Mouse (Mus musculus) brain, embryonic 14.5 days (tissue): ENCODE measurements at regions not wholly inside any gene's neighbourhood (a gene's known extent, or its start where the extent isn't known, plus 50 kb on each side); places are given as distances from the start of the nearest gene placed in this dataset.
A peak's percentile ranks its signal among the peaks of the same experiment; 100 is the strongest.

Experiments used
- DNase-seq: peaks from one replicate; pipeline ENCODE4 v3.0.0-alpha.2; 2011; ENCODE audit warnings: low read depth
- CTCF ChIP-seq: fragments of 200-500 bp; IDR thresholded peaks from 2 replicates; pipeline ENCODE4 v1.5.1; 2012; ENCODE audit warnings: inconsistent platforms, mild to moderate bottlenecking, moderate library complexity, borderline replicate concordance; ENCODE audit not compliant: insufficient read depth, insufficient read length; ENCODE audit errors: extremely low read depth
- POLR2A ChIP-seq: fragments of 200-500 bp; IDR thresholded peaks from 2 replicates; pipeline ENCODE4 v1.6.1; 2012; ENCODE audit warnings: mild to moderate bottlenecking, inconsistent platforms, borderline replicate concordance; ENCODE audit not compliant: poor library complexity, insufficient read depth, insufficient read length, severe bottlenecking; ENCODE audit errors: extremely low read depth

GRCm38 (mm10) chr14:60527951-60528350 lies 105.8 kb upstream of the Spata13 start:
- no peak for DNase-seq

GRCm38 (mm10) chr14:60528520-60528919 lies 105.3 kb upstream of the Spata13 start:
- DNase-seq = no peak
- TF ChIP-seq CTCF (no peak), POLR2A (no peak)

More at GRCm38 (mm10) chr14:60527951-60528350, 105.8 kb upstream of the Spata13 start:
- TF ChIP-seq POLR2A (no peak), CTCF (no peak)

- no peak for TF ChIP-seq POLR2A
- TF ChIP-seq CTCF = no peak
- peak; percentile 88 for DNase-seq
Observed at GRCm38 (mm10) chr14:60529022-60529421, 104.8 kb upstream of the Spata13 start.

GRCm38 (mm10) chr14:60529646-60530347 lies 104.0 kb upstream of the Spata13 start:
- peak; percentile 85 for DNase-seq
- TF ChIP-seq POLR2A = no peak

GRCm38 (mm10) chr14:60530348-60530711 lies 103.5 kb upstream of the Spata13 start:
- peak; percentile 56 for DNase-seq
- no peak for TF ChIP-seq POLR2A
- no peak for TF ChIP-seq CTCF

- no peak for TF ChIP-seq CTCF
- no peak for TF ChIP-seq POLR2A
- no peak for DNase-seq
Observed at GRCm38 (mm10) chr14:60530973-60531372, 102.8 kb upstream of the Spata13 start.

DNA sequence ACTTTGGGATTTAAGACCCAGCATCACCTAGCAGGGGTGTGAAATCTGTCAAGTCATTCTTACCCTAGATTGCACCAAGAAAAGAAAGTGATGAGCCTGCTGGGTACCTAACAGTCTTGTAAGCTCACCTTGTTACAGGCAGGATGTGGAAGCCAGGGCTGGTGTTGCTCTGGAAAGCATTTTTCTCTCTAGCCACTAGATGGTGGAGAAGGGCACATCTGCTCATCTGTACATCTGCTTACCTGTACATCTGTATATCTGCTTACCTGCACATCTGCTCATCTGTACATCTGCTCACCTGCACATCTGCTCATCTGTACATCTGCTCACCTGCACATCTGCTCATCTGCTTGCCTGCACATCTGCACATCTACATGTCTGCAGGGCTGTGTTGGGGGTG lies 102.0 kb upstream of the Spata13 start:
- TF ChIP-seq POLR2A = no peak
- no peak for TF ChIP-seq CTCF
- DNase-seq = no peak

DNA sequence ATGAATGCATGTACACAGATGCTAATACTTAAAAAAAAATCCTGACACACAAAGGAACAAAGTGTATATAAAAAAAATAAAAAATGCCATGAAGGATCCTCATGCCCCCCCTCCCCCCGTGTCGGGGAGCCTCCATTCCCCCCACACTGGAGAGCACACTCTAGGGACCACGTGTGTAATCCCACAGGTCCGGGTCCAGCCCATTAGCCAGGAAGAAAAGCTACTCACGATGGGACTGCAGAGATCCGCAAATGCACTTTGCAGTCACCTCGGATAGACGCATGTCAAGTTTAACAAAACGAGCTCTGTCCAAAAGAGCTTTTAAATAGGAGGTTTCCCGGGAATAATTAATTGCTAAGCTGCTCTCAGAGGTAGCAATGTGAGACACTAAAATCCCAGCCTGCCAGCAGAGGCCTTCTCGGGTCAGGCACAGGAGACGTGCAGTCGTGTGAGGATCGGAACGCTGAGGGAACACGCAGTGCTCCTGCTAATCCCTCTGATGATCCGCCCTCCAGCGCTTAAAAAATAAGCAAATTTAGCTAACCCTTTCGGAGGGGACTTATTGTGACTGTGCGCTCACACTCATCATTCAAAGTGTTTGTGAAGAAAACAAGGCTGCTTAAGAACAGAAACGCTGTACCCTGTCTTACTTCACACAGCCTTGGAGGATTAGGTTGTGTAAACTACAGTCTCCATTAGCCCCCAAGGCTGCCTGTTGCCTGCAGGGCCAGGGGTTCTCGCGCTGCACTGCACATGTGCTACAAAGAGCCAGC lies 100.2 kb upstream of the Spata13 start:
- TF ChIP-seq POLR2A = no peak
- no peak for TF ChIP-seq CTCF
- DNase-seq = peak; percentile 86

GRCm38 (mm10) chr14:60539040-60539439 lies 94.8 kb upstream of the Spata13 start:
- TF ChIP-seq CTCF = peak; percentile 26; the same call in 1 of the 2 replicates
- no peak for TF ChIP-seq POLR2A
- DNase-seq = peak; percentile 73

DNA sequence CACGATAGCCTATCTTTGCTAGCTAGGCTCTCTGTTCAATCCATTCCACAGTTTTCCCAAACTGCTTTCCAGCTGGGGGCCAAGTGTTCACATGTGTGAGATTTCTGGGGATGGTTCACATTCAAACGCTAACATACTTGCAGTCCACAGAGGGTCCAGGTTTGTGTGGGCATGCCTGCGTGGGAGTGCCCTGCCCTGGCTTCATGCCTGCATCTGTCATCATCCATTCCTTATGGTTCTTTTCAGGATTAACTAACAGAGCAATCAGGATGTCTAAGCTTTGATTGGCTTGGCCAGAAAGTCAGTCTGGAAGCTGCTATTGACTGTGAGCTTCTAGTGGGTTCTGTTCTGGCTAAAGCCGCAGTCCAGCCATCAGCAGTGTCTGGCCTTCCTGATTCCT lies 93.7 kb upstream of the Spata13 start:
- DNase-seq = no peak
- TF ChIP-seq CTCF = no peak

- DNase-seq = no peak
- no peak for TF ChIP-seq CTCF
- no peak for TF ChIP-seq POLR2A
Observed at GRCm38 (mm10) chr14:60541596-60541995, 92.2 kb upstream of the Spata13 start.

DNA sequence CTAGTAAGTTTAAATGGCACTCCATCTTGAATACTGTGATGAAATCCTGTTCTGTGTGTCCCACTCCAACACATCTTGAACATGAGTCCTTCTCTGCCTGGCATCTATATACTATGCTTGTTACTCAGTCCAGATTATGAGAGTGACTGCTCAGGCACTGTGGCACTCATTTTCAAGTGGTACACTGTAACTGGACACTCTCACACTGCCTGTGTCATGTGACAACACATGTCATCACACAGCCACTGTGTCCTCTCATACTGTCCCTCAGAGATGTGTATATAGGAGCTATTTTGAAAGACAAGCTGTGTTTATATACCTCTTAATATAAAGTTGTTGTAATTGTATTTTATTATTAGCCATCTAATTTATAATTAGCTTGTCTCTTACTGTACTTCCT lies 89.0 kb upstream of the Spata13 start:
- DNase-seq = no peak
- TF ChIP-seq CTCF (no peak), POLR2A (no peak)
